Mouse (Mus musculus): ENCODE measurements at regions not wholly inside any gene's neighbourhood (a gene's known extent, or its start where the extent isn't known, plus 50 kb on each side); places are given as distances from the start of the nearest gene placed in this dataset.

- 73% methylated on average over 6 of the region's 6 CpGs for WGBS
- Histone ChIP-seq H3K27me3 (no peaks in the 10 kb centered on the region), H3K4me3 (replicated peaks) (no peak overlapping the region), H3K9me3 (replicated peaks) (no peaks in the 10 kb centered on the region), H3K27ac (replicated peaks) (no peak overlapping the region), H3K4me2 (replicated peaks) (no peak overlapping the region), H3K4me1 (no peaks in the 10 kb centered on the region), H3K9ac (no peak overlapping the region), H3K36me3 (no peaks in the 10 kb centered on the region)
- no peak for ATAC-seq (ENCODE audit: insufficient number of reproducible peaks, low FRiP score, low TSS enrichment, low read depth)
Observed at GRCm38 (mm10) chrX:12323812-12324211, 163.7 kb upstream of the Bcor start.

- Histone ChIP-seq H3K4me2 (replicated peaks) (no peak overlapping the region), H3K9me3 (replicated peaks) (no peaks in the 10 kb centered on the region), H3K4me3 (replicated peaks) (no peak overlapping the region), H3K4me1 (no peaks in the 10 kb centered on the region), H3K27ac (replicated peaks) (no peak overlapping the region), H3K36me3 (no peaks in the 10 kb centered on the region), H3K27me3 (no peaks in the 10 kb centered on the region), H3K9ac (no peak overlapping the region)
- ATAC-seq (ENCODE audit: insufficient number of reproducible peaks, low FRiP score, low TSS enrichment, low read depth), result no peak
- 53% methylated on average over 4 of the region's 4 CpGs for WGBS
Observed at GRCm38 (mm10) chrX:12327464-12327863, 167.3 kb upstream of the Bcor start.

- 81% methylated on average over 9 of the region's 9 CpGs for WGBS
- Histone ChIP-seq H3K36me3 (no peaks in the 10 kb centered on the region), H3K27me3 (no peaks in the 10 kb centered on the region)
Observed at GRCm38 (mm10) chrX:12340561-12340960, 180.4 kb upstream of the Bcor start.

GRCm38 (mm10) chrX:12341356-12341965 is 181.3 kb upstream of the Bcor start:
- Histone ChIP-seq H3K4me3 (replicated peaks) (no peak overlapping the region), H3K9me3 (replicated peaks) (no peaks in the 10 kb centered on the region), H3K27ac (replicated peaks) (no peak overlapping the region), H3K4me2 (replicated peaks) (no peak overlapping the region), H3K4me1 (no peaks in the 10 kb centered on the region), H3K36me3 (no peaks in the 10 kb centered on the region), H3K27me3 (no peaks in the 10 kb centered on the region), H3K9ac (no peak overlapping the region)
- 72% methylated on average over 5 of the region's 5 CpGs for WGBS
- ATAC-seq (ENCODE audit: insufficient number of reproducible peaks, low FRiP score, low TSS enrichment, low read depth), result no peak

More at GRCm38 (mm10) chrX:12340561-12340960, 180.4 kb upstream of the Bcor start:
- ATAC-seq (ENCODE audit: insufficient number of reproducible peaks, low FRiP score, low TSS enrichment, low read depth), result no peak
- H3K4me3 ChIP-seq (replicated peaks), result no peak overlapping the region
- no peaks in the 10 kb centered on the region for H3K4me1 ChIP-seq
- no peak overlapping the region for H3K27ac ChIP-seq (replicated peaks)
- H3K9me3 ChIP-seq (replicated peaks), result no peaks in the 10 kb centered on the region
- H3K4me2 ChIP-seq (replicated peaks), result no peak overlapping the region
- H3K9ac ChIP-seq, result no peak overlapping the region

GRCm38 (mm10) chrX:12344805-12345555 is 184.8 kb upstream of the Bcor start:
- WGBS, result 76% methylated on average over 12 of the region's 12 CpGs
- Histone ChIP-seq H3K4me3 (replicated peaks) (no peak overlapping the region), H3K27ac (replicated peaks) (no peak overlapping the region), H3K4me2 (replicated peaks) (no peak overlapping the region), H3K9ac (no peak overlapping the region), H3K4me1 (no peaks in the 10 kb centered on the region), H3K27me3 (no peaks in the 10 kb centered on the region), H3K9me3 (replicated peaks) (no peaks in the 10 kb centered on the region), H3K36me3 (no peaks in the 10 kb centered on the region)
- ATAC-seq (ENCODE audit: insufficient number of reproducible peaks, low FRiP score, low TSS enrichment, low read depth), result no peak

- H3K4me2 ChIP-seq (replicated peaks), result no peak overlapping the region
- no peaks in the 10 kb centered on the region for H3K9me3 ChIP-seq (replicated peaks)
- H3K9ac ChIP-seq, result no peak overlapping the region
- ATAC-seq (ENCODE audit: insufficient number of reproducible peaks, low FRiP score, low TSS enrichment, low read depth), result no peak
- H3K27ac ChIP-seq (replicated peaks), result no peak overlapping the region
- no peaks in the 10 kb centered on the region for H3K36me3 ChIP-seq
- 48% methylated on average over 3 of the region's 3 CpGs for WGBS
- no peak overlapping the region for H3K4me3 ChIP-seq (replicated peaks)
- H3K27me3 ChIP-seq, result no peaks in the 10 kb centered on the region
- no peaks in the 10 kb centered on the region for H3K4me1 ChIP-seq
Observed at GRCm38 (mm10) chrX:12346856-12347255, 186.7 kb upstream of the Bcor start.

GRCm38 (mm10) chrX:12348117-12348516 is 188.0 kb upstream of the Bcor start:
- Histone ChIP-seq H3K4me2 (replicated peaks) (no peak overlapping the region), H3K27me3 (no peaks in the 10 kb centered on the region), H3K9ac (no peak overlapping the region), H3K36me3 (no peaks in the 10 kb centered on the region), H3K9me3 (replicated peaks) (no peaks in the 10 kb centered on the region), H3K27ac (replicated peaks) (no peak overlapping the region), H3K4me3 (replicated peaks) (no peak overlapping the region), H3K4me1 (no peaks in the 10 kb centered on the region)
- ATAC-seq (ENCODE audit: insufficient number of reproducible peaks, low FRiP score, low TSS enrichment, low read depth), result no peak
- WGBS, result 62% methylated on average over 8 of the region's 8 CpGs

GRCm38 (mm10) chrX:12354875-12355274 is 194.7 kb upstream of the Bcor start:
- Histone ChIP-seq H3K4me3 (replicated peaks) (no peak overlapping the region), H3K4me1 (no peaks in the 10 kb centered on the region), H3K9ac (no peak overlapping the region), H3K9me3 (replicated peaks) (no peaks in the 10 kb centered on the region), H3K36me3 (no peaks in the 10 kb centered on the region), H3K4me2 (replicated peaks) (no peak overlapping the region), H3K27me3 (0 out of 2 replicates have a peak, but pooled peaks cover 3% of the 10 kb centered on the region), H3K27ac (replicated peaks) (no peak overlapping the region)
- no peak for ATAC-seq (ENCODE audit: insufficient number of reproducible peaks, low FRiP score, low TSS enrichment, low read depth)
- WGBS, result 95% methylated on average over 2 of the region's 2 CpGs

- 0 out of 2 replicates have a peak, but pooled peaks cover 4% of the 10 kb centered on the region for H3K27me3 ChIP-seq
- no peaks in the 10 kb centered on the region for H3K9me3 ChIP-seq (replicated peaks)
- no peak overlapping the region for H3K4me3 ChIP-seq (replicated peaks)
- H3K36me3 ChIP-seq, result no peaks in the 10 kb centered on the region
- H3K4me2 ChIP-seq (replicated peaks), result no peak overlapping the region
- H3K9ac ChIP-seq, result no peak overlapping the region
- H3K4me1 ChIP-seq, result no peaks in the 10 kb centered on the region
- WGBS, result 44% methylated on average over 1 of the region's 1 CpGs
- no peak for ATAC-seq (ENCODE audit: insufficient number of reproducible peaks, low FRiP score, low TSS enrichment, low read depth)
- H3K27ac ChIP-seq (replicated peaks), result no peak overlapping the region
Observed at GRCm38 (mm10) chrX:12358026-12358425, 197.9 kb upstream of the Bcor start.

- H3K27ac ChIP-seq (replicated peaks), result no peak overlapping the region
- H3K9ac ChIP-seq, result no peak overlapping the region
- no peak overlapping the region for H3K4me3 ChIP-seq (replicated peaks)
- no peak; the same call in 1 of the 2 replicates for ATAC-seq (ENCODE audit: insufficient number of reproducible peaks, low FRiP score, low TSS enrichment, low read depth)
- no peak overlapping the region for H3K4me2 ChIP-seq (replicated peaks)
- no peaks in the 10 kb centered on the region for H3K36me3 ChIP-seq
- 0 out of 2 replicates have a peak, but pooled peaks cover 5% of the 10 kb centered on the region for H3K27me3 ChIP-seq
- H3K9me3 ChIP-seq (replicated peaks), result no peaks in the 10 kb centered on the region
- no peaks in the 10 kb centered on the region for H3K4me1 ChIP-seq
- 53% methylated on average over 12 of the region's 12 CpGs for WGBS
Observed at GRCm38 (mm10) chrX:12365582-12366323, 205.6 kb upstream of the Bcor start.

GRCm38 (mm10) chrX:12366801-12367200 is 206.6 kb upstream of the Bcor start:
- no peaks in the 10 kb centered on the region for H3K36me3 ChIP-seq
- 0 out of 2 replicates have a peak, but pooled peaks cover 5% of the 10 kb centered on the region for H3K27me3 ChIP-seq
- WGBS, result 77% methylated on average over 6 of the region's 6 CpGs
- H3K4me2 ChIP-seq (replicated peaks), result no peak overlapping the region
- no peak for ATAC-seq (ENCODE audit: insufficient number of reproducible peaks, low FRiP score, low TSS enrichment, low read depth)
- H3K9ac ChIP-seq, result no peak overlapping the region
- no peak overlapping the region for H3K4me3 ChIP-seq (replicated peaks)
- H3K27ac ChIP-seq (replicated peaks), result no peak overlapping the region
- H3K9me3 ChIP-seq (replicated peaks), result no peaks in the 10 kb centered on the region
- H3K4me1 ChIP-seq, result no peaks in the 10 kb centered on the region

All from embryonic facial prominence, embryonic 15.5 days (tissue).